Mouse (Mus musculus): ENCODE results near the gene Cd9.

Cd9 gene

GRCm38 (mm10) chr6:125494092-125494871 is at the start of gene Cd9:
Gene Cd9 (minus strand): TSS chr6:125494791.
- DNase-seq (ENCODE audit: low spot score) = peak; percentile 68

DNA sequence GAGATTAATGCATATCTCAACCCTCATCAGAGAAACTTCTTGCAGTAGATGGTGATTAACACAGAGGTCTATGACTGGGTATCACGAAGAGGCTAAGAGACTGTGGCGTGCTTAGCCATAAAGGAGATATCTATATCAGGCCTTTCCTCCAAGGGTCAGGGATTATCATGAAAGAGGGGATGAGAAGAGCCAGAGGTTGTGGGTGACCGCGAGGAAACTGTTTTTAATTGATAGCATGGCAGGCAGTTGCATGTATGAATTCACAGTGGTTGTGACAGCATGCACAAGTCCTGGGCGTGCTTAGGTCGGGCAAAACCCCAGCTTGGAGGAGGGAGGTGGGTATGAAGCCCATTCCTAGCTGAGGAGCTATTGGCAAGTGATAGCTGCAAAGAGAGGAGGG is 46.7 kb upstream of the Cd9 start:
- DNase-seq (ENCODE audit: low spot score) = no peak

DNA sequence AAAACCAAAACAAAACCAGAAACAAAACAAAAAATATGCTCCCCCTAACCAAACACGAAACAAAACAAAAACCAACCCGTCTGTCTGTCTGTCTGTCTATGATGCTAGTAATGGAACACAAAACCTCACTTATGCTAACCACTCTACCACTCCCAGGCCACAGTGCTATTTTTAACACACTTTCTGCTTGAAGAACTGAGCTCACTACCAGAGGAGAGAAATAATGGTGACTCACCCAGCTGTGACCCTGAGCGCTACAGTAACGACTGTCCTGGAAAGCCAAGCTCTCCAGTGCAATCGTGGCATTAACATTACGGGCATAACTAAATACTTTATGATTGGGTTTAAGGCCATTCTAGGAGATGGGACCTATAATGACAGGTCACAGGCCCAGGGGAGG is 46.2 kb upstream of the Cd9 start:
- DNase-seq (ENCODE audit: low spot score) = no peak

DNA sequence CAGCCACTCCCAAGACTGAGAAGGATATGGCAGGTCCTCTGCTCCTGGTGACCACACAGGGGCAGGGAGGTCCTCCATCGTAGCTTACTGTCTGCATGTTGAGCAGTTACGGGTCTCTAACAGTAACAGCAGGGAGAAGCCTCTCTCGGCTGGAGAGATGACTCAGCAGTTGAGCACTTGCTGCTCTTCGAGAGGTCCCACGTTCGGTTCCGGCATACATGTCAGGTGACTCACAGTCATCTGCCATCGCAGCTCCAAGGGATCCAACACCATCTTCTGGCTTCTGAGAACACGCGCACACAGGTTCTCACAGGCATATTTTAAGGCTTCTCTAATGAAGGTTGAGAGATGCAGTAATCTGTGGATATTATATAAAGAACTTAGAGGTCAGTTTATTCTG is 45.6 kb upstream of the Cd9 start:
- DNase-seq (ENCODE audit: low spot score) = no peak

GRCm38 (mm10) chr6:125539423-125539822 is 44.8 kb upstream of the Cd9 start:
- no peak for DNase-seq (ENCODE audit: low spot score)

- DNase-seq (ENCODE audit: low spot score) = no peak
These were observed 43.9 kb upstream of the Cd9 start for GRCm38 (mm10) chr6:125538469-125538868.

GRCm38 (mm10) chr6:125534990-125535389 is 40.4 kb upstream of the Cd9 start:
- no peak for DNase-seq (ENCODE audit: low spot score)

DNA sequence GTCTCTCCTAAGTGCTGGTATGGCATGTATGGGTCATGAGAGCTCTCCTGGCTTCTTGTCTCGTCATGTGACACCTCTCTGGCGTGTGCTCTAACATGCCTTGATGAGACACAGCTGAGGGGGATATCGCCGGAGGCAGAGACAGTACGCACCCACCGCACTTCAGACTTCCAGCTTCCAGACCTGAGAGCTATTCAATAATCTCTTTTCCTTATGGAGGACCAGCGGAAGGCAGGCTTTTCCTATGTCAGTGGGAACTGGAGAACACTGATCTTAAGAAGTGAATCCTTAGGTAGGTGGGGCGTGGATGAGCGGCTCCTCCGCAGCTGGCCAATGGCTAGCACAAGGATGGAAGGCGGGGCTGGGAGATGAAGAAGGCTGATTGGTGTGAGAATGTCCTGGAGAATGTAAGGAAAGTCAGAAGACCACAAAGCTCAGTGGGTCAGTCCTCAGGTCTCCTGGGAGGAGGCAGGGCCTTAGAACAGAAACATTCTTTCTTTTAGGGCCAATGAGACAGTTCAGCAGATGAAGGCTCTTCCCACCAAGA is 38.6 kb upstream of the Cd9 start:
- no peak for DNase-seq (ENCODE audit: low spot score)

- no peak for DNase-seq (ENCODE audit: low spot score)
These were observed 34.9 kb upstream of the Cd9 start for GRCm38 (mm10) chr6:125529479-125529878.

DNA sequence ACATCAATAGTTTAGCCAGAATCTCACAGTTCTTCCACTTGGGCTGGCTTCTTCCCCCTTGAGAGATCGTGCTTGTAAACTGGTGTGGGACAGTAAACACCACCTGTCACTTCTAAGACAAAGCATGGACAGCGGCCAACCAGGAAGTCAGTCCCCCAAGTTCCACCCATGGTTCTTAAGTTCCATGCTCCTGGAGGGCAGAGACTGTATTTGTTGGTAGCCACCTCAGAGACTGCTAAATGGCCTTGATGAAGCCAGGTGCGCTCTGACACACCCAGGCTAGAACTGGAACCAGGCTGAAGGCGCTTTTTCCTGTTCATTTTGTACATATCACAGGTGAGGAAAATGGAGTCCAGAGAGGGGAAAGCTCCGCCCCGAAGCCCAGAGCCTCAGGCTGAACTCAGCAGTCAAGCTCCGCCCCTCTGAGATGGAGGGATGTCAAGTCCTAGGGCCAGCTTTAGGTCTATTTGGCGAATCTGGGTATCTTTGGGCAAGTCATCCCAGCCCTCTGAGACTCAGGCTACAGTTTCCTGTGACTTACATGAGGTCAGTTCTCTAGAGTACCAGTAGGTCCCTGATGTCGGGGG is 34.1 kb upstream of the Cd9 start:
- no peak for DNase-seq (ENCODE audit: low spot score)

- DNase-seq (ENCODE audit: low spot score) = no peak
These were observed 31.5 kb upstream of the Cd9 start for GRCm38 (mm10) chr6:125526066-125526465.

DNA sequence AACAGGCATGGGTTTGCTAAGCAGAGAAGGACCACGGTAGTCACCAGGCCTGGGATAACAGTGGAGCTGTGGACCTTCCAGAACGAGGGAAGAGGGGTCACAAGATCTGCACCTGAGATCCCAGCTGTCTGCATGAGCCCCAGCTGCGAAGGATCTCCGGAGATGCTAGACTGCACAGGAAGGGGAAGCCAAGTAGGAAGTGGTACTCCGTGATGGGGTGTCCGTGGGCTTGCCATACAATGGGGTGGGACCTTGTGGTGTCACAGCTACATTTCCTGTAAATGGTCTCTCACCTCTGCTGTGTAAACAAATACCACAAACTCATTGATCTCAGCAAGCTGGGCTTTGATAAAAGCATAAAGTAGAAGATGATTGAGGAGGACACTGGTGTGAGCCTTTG is 29.4 kb upstream of the Cd9 start:
- DNase-seq (ENCODE audit: low spot score) = no peak

- no peak for DNase-seq (ENCODE audit: low spot score)
These were observed 27.1 kb upstream of the Cd9 start for GRCm38 (mm10) chr6:125521558-125522193.

DNA sequence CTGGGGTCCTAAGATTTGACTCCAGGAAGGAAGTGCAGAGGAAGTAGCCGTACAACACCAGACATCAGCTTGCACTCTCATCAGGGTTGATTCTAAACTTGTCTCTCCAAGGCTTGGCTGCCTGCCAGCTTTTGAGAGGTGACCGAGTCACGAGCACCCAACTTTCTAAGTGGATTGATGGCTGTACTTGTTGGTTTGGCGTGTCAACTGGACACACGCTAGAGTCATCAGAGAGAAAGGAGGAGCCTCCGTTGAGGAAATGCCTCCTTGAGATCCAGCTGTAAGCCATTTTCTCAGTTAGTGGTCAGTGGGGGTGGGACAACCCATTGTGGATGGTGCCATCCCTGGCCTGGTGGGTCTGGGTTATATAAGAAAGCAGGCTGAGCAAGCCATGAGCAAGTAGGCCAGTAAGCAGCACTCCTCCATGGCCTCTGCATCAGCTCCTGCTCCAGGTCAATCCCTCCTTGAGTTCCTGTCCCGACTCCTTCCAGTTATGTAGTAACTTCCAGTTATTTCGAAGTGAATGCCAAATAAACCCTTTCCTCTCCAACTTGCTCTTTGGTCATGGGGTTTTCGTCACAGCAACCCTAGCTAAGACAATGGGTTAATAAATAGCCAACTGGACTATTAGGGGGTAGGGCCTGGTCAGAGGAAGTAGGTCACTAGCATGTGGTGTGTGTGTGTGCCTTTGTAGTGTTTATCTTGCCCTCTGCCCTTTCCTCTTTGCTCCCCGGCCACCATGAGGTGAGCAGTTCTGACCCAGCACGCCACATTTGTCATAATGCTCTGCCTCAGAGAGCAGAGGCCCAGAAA is 21.1 kb upstream of the Cd9 start:
- no peak for DNase-seq (ENCODE audit: low spot score)

GRCm38 (mm10) chr6:125512950-125513596 is 18.5 kb upstream of the Cd9 start:
- no peak for DNase-seq (ENCODE audit: low spot score)

GRCm38 (mm10) chr6:125511196-125511595 is 16.6 kb upstream of the Cd9 start:
- DNase-seq (ENCODE audit: low spot score) = no peak

DNA sequence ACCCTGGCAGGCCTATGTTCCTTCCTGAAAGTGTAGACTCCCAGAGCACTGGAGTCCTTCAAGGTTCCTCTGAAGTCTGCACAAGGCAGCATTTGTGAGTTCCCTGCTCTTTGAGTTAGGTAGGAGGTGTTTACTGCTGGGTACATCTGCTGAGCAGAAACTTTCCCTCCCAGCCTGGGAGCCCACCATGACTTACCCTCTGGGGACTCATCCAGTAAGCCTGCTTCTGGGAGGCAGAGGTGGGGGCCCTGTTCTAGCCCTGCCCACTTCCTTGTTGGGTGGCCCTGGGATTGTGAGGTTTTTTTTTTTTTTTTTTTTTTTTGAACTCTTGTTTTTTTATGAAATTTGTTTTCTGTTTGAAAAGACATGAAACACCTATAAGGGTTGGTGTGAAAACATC is 16.1 kb upstream of the Cd9 start:
- DNase-seq (ENCODE audit: low spot score) = no peak

GRCm38 (mm10) chr6:125509783-125510182 is 15.2 kb upstream of the Cd9 start:
- DNase-seq (ENCODE audit: low spot score) = no peak

- DNase-seq (ENCODE audit: low spot score) = no peak
These were observed 11.8 kb upstream of the Cd9 start for GRCm38 (mm10) chr6:125506427-125506826.

- no peak for DNase-seq (ENCODE audit: low spot score)
These were observed 10.2 kb upstream of the Cd9 start for GRCm38 (mm10) chr6:125504622-125505355.

- DNase-seq (ENCODE audit: low spot score) = no peak
These were observed 8.7 kb upstream of the Cd9 start for GRCm38 (mm10) chr6:125503186-125503802.

Data from ovary, adult 18-20 months (tissue).